Mouse (Mus musculus): ENCODE data around the gene Cabp4.

Gene Cabp4

DNA sequence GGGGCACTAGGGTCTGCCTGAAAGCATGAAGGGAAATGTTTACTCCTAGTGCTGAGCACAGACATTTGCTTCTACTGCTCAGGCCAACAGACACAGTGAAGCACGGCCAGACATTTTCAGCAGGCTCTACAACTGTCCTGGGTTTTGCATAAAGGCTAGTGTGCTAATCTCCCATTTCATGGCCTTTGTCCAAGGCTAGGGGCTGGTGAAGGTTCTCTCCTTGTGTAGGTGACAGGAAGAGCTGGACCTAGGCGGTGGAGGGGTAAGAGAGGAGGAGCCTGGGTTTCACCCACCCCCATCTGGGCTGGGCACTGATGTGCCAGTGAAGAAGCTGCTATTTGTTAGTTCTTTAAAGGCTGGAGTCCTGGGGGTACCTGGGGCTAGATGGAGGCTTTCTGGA is 20.9 kb upstream of the Cabp4 start:
- no peak for DNase-seq (ENCODE audit: low read depth, low spot score)

DNA sequence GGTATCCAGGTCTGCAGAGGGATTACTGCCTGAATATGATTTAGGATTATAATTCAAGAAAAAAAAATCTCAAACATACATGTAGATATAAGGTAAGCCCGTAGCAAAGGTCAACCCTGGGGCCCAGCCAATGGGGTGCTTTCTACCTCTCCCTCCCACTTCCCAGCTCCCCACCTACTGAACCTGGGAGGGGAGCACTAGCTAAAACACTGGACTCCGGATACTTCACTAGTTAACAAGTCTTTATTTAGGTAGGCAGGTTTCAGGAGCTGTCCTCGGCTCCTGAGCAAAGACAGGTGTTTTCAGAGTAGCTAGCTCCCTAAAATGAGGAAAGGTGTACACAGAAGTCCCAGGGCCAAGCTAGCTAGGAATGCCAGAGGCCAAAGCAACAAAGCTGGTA is 20.3 kb upstream of the Cabp4 start:
- DNase-seq (ENCODE audit: low read depth, low spot score), result no peak

DNA sequence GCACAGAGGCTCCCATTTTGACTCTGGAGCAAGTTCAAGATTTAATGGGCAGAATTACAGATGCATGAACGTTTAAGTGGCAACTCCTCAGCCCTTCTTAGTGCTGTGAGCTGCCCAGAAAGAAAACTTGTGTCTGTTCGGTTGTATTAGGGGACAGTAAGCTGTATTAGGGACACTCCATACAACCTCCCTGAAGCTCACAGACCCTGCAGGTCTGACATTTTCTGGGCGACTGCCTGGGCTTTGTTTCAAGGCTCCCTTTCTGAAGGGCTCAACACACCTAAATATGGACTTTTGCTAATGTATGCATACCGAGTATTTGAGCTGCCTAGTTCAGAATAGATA is 19.7 kb upstream of the Cabp4 start:
- no peak for DNase-seq (ENCODE audit: low read depth, low spot score)

DNA sequence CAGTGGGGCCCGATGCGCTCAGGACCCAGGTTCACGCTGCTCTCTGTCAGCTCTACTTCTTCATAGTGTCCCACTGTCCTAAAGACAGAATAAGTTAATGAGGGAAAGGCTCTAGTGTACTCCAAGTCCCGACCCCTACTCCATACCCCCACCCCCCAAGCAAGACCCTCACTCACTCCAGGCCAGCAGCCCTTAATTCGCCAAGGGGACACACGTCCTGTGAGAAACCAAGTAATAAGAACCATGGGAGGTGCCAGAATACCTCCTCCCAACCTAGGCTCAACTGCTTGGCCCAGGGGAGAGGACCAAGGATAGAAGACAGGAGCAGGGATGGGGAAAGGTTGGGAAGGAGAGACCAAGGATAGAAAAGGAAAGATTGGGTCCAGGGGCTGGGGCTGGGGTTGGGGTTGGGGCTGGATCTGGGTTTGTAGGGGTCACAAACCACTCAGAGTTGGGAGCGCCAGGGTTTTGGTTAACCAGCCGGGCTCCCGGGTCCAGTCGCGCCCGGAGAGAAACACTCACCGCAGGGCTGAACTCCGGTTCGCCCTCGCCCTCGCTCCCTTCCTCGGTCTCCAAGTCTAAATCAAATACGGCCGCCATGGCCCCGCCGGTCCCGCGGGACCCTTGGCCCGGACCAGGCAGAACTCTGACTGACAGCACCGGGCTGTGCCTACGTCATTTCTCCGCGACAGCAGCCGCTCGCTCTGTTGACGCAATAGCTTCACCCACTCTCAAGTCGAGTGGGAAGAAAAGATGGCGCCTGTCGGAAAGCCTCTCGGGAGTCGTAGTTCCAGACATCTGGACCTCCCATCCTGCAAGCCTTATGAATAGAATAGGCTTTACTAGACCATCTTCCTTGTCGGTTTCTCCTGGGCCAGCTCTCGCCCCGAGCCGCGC is 19.1 kb upstream of the Cabp4 start, which contains the start of gene Rps6kb2:
Rps6kb2 (minus strand) TSS at position 709 of the 897 bp plus-strand sequence.
- DNase-seq (ENCODE audit: low read depth, low spot score), result peak; percentile 94

DNA sequence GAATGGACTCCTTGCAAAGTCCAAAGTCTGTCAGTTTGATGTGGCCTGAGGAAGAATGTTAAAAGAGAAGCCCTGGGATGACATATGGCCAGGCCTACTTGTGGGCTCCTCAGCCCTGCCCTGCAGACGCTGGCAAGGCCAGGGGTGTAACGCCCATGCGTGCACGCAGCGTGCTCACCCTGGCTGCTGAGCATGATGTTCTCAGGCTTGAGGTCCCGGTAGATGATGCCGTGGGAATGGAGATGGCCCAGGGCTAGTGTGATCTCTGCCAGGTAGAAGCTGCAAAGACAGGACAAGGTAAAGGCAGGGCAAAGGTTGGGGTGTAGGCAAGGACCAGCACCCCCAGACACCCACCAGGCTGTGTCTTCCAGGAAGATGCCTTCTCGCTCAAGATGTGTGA is 15.2 kb upstream of the Cabp4 start:
- no peak for DNase-seq (ENCODE audit: low read depth, low spot score)

DNA sequence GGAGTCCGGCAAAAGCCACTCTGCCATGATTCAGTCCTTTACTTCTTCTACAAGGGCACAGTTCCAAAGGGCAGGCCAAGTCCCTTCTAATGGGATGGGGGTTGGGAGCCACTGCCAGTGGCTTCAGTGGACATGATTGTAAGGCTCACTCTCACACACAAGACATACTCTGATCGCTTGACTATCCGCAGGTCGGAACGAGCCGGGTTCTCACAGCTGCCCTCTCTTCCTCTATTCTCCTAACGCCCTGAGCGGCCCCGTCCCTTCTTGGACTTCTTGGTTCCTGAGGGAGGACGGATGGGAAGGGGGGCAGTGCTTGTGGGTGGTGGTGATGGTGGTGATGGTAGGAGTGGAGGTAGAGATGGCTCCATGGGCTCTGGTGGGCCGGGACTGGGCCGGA is 12.9 kb upstream of the Cabp4 start:
- no peak for DNase-seq (ENCODE audit: low read depth, low spot score)

DNA sequence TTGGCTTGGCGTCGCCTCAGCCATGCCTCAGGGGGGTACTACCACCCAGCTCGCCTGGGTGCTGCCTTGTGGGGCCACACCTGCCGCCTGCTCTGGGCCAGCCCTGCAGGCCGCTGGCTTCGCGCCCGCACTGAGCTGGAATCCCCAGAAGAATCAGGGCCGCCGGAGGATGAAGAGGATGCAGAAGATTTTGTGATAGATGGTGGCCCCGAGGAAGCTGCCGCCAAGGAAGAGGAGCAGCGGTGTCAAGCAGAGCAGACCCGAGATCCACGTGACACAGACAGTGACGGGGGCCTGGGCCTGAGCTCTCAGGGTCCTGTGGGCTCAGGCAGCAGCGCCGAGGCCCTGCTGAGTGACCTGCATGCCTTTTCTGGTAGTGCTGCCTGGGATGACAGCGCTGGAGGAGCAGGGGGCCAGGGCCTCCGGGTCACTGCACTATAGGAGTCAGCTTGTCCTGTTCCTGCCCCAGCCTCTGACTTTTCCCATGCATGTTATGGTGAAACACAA is 12.3 kb upstream of the Cabp4 start:
- no peak for DNase-seq (ENCODE audit: low read depth, low spot score)

DNA sequence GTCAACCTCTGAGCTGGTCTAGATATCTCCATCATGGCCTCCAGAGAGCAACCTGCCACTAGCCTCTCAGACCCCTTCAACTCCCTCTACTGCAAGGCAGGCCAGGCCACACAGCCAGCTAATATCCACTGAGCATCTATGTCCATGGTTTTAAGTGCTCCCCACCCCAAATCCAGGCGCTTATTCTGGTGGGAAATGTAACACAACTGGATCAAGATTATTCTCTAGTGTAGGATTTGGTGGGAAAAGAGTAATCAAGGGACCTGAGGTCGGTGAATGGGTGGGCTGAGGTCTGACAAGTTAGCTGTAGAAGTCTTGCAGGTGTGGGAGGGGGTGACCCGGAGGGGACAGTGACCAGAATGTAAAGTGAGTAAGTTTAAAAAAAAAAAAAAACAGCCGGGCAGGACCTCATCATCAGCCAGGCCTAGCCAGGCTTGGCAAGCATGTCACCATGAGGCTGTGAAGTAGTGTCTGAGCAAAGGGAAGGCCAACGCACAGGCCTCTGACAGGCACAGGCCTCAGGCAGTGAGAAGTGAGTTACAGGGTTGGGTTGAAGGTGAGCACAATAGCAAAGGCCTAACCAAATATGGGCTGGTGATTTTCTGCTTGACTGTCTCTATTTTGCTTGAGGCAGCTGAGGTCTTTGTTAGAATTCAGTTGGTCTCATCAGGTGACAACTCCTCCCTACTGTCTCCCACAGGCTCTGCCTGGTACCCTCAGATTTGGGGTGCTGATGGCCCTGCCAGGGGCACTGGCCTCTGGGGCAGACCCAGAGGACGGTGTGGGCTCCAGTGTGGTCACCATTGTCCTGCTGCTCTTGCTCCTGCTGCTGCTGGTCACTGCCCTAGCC is 11.6 kb upstream of the Cabp4 start:
- DNase-seq (ENCODE audit: low read depth, low spot score), result no peak

DNA sequence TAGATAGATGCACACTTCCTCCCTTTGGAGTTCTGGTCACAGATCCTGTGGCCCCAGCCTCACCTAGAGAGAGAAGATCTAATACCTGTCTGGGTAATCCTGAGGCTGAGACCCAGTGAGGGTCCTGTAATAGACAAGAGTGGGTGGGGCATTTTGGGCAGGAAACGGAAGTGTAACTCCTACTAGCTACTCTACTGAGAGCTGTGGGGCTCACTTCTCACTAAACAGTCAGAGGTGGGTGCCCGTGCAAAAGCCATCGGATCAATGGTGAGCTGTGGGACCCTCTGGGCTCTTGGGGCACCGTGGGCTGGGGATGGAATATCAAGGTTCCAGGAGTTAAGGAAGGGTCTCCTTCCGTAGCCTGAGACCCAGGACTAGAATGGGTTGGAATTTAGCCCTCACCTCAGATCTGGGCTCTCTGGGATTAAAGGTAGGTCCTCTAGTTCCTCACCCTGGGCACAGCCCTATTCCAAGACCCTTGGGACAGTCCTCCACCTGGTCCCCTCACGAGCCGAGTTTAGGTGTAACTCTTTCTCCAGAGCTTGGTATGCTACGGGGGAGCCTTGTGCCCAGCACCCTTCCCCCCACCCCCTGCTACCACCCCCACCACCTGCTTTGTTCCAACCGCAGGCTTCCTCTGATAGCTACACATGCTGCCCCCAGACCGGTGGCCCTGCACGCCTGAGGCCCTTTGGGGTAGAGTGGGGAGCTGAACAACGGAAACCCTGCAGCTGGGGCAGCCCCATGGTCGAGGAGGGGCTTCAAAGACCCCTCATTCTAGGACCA is 10.8 kb upstream of the Cabp4 start:
- no peak for DNase-seq (ENCODE audit: low read depth, low spot score)

DNA sequence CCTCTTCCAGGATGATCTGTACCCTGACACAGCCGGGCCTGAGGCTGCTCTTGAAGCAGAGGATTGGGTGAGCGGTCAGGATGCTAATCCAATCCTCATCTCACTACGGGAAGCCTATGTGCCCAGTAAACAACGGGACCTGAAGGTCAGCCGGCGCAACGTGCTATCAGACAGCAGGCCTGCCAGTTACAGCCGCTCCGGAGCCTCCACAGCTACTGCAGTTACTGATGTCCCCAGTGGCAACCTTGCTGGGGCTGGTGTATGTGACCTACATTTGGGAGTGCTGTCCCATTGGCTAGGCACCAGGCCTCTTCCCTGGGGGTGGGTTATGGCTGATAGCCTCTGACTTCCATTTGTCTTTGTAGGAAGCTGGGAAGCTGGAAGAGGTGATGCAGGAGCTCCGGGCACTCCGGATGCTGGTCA is 9.4 kb upstream of the Cabp4 start, which contains the start of gene Ptprcap:
Ptprcap (plus strand) TSS at position 373 of the 423 bp plus-strand sequence.
- no peak for DNase-seq (ENCODE audit: low read depth, low spot score)

DNA sequence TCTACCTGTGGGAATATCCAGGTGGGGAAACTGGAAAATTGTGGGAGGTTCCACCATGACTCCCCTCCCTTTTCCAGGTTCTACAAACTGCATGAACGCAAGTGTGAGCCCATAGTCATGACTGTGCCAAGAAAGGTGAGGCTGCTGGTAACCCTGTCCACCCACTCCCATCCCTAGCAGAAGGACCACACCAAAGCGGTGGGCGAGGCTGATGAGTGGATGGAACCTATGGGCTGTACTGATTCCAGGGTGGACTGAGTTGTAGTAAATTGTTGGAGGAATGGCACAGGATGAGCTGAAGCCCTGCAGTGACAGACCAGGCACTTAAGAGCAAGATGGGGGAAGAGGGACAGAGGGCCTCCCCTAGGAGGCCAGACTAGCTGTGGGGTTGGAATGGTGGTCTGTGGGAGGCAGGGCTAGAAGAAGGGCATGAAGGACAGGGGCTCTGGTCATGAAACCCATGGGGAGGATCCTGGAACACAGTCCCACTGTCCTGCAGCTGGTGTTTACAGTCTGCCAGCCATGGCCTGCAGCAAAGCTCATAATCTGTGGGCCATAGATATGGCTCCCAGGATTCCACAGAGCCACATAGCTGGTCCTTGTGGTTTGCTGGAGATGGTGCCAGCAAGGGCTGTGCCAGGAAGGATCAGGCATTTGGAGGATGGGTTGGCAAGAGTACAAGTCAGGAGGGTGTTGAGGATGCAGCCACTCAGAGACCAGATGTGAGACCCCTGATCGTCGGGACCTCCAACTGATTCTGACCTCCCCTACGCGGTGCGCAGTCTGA is 8.8 kb upstream of the Cabp4 start:
- DNase-seq (ENCODE audit: low read depth, low spot score), result no peak

DNA sequence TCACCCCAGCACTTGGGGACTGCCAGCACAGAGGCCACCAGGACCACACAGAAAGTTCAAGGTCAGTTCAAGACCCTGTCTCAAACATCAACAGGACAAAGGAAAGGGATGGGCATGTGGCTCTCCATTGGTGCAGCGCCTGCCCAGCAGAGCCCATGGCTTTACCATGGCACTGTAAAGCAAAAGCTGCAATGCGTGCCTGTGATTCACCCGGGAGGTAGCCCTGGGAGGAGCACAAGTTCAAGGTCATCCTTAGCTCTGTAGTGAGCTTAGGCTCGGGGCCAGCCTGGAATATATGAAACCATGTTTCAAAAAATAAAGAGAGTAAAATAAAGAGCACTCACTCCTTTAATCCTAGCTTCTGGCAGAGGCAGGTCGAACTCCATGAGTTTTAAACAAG is 8.1 kb upstream of the Cabp4 start:
- DNase-seq (ENCODE audit: low read depth, low spot score), result no peak

DNA sequence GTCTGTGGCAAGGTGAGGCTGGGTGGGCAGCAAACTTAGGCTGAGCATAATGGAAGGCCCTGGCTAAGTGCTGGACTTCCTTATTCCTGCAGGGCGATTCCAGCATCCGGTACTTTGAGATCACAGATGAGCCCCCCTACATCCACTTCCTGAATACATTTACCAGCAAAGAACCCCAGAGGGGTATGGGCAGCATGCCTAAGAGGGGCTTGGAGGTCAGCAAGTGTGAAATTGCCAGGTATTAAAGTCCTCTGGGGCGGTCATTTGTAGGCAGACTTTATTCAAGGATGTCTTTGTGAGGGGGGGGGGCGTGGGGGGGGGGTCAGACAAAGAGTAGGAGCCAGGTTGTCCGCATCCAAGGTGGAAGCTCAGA is 7.6 kb upstream of the Cabp4 start:
- no peak for DNase-seq (ENCODE audit: low read depth, low spot score)

DNA sequence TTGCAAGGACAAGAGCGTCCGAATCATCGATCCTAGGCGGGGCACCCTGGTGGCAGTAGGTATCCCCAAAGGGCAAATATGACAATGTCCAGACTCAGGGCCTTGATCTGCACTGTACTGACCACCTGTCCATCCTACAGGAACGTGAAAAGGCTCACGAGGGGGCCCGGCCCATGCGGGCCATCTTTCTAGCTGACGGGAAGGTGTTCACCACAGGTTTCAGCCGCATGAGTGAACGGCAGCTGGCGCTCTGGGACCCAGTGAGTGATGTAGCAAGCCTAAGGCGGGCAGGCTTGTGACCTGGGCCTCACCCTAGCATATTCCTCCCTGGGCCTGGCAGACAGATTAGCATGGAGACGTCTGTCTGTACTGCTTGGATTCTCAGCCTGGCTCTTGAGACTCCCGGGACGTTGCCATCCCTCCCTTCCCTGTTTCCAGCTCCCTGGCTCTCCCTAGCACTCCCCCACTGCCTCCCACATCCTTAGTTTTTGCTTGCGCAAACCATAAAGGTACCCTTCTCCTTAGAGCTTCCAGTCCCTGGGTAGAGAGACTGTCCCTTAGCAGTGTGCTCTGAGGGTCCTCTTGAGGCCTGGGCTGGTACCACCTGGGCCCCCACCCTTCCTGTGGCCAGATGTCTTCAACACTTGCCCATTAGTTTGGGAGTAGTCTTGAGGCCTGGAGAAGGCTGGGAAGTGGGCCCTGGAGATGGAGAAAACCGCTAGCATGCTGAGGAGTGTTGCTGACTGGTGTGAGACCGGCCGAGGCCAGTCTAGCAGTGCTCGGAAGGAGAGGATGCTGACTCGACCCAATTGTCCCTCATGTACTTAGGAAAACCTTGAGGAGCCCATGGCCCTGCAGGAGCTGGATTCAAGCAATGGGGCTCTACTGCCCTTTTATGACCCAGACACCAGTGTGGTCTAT is 7.0 kb upstream of the Cabp4 start:
- no peak for DNase-seq (ENCODE audit: low read depth, low spot score)

DNA sequence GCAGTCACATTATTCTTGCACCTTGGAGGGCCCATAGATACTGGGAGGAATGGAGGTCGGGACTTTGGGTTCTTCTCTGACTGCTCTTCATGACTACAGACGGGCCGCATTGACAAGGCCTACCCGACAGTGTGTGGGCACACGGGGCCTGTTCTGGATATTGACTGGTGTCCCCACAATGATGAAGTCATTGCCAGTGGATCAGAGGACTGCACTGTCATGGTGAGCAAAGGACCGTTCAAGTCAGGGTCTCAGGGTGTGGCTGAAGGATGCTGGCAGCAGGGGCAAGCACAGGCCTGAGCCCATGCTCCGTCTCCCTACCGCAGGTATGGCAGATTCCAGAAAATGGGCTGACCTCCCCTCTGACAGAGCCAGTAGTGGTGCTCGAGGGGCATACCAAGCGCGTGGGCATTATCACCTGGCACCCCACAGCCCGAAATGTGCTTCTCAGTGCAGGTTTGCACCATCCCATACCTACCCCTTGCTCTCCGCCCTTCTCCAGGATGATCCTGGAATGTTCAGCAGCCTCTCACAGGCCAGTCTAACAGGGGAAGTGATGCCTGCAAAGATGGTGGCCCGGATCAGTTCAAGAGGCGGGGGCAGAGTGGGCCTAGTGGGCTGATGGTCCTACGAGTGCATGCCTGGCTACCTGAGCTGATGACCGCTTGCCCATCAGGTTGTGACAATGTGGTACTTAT is 6.1 kb upstream of the Cabp4 start:
- no peak for DNase-seq (ENCODE audit: low read depth, low spot score)

DNA sequence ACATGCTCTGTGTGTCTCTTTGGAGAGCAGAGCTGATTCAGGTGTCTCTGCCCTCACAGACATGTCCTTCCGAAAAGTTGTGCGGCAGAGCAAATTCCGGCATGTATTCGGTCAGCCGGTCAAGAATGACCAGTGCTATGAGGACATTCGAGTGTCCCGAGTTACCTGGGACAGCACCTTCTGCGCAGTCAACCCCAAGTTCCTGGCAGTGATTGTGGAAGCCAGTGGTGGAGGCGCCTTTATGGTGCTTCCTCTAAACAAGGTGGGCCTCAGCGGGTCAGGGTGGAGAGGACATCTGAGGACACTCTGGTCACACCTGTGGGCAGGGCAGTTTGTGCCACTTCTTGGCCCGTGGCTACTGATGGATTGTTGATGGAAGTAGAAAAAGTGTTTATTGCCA is 5.5 kb upstream of the Cabp4 start:
- DNase-seq (ENCODE audit: low read depth, low spot score), result no peak

DNA sequence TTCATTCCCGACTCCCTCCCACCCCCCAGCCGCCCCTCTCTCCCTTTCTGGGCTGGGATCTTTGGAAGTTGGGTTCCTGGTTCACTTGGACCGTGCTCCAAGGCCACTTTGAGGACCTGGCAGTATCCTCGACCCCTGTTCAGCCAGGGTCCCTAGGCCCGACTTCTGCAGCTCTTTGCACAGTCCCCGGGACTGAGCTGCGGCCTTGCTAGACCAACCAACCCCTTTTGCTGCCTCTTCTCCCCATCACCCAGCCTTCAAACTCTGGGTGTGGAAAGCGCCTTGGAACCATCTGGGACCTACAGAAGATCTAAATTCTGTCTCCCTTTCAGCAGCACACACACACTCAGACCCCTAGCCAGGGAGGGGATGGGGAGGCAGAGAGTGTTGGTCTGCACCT is 5.0 kb upstream of the Cabp4 start:
- DNase-seq (ENCODE audit: low read depth, low spot score), result no peak

DNA sequence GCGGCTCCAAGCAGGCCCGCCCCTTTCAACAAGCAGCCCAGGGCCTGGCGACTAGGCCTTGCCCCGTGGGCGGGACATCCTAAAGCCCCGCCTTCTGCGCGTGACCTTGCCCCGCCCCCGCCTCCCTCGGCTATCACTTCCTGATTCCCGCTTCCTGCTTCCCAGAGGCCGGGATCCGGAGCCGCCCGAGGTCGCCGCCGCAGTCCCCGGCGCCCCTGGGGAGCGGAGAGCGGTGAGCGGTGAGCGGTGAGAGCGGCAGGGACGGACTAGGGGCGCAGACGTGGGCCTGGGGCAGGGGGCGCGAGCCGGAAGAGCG is 4.6 kb upstream of the Cabp4 start, which contains the start of gene Coro1b:
Coro1b (plus strand) TSS at position 129 of the 316 bp plus-strand sequence.
- DNase-seq (ENCODE audit: low read depth, low spot score), result peak; percentile 87

DNA sequence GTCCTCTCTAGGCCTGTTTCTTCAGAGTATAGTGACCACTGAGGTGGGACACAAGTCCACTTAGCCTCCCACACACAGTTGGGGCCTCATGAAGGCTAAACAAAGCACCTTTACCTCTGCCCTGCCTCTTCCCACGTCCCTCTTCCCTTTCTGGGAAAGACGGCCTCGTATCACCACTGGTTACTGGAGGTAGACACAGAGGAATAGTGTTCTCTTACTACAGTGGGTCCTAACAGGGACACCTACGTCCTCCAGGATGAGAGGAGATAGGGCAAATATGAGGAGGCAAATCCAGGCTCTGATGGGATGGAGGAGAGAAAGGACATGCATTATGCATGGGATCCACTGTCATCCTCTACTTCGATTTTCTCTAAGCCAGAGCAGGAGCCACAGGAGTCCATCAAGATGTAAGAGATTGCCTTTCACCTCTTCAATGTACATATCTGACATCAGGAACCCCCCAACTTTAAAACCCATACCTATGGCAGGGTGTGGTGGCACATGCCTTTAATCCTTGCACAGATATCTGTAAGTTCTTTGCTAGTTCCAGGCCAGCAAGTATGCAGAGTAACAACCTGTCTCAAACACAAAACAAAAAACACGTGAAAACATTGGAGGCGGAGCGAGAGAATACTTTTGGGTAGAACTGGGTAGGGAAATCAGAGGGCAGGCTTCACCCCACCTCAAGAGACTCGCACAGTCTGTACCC is 4.1 kb upstream of the Cabp4 start:
- no peak for DNase-seq (ENCODE audit: low read depth, low spot score)

Measured in forelimb bud, embryonic 11.5 days (tissue).